Mouse (Mus musculus): ENCODE data around the gene Akr1b3.

Gene Akr1b3

DNA sequence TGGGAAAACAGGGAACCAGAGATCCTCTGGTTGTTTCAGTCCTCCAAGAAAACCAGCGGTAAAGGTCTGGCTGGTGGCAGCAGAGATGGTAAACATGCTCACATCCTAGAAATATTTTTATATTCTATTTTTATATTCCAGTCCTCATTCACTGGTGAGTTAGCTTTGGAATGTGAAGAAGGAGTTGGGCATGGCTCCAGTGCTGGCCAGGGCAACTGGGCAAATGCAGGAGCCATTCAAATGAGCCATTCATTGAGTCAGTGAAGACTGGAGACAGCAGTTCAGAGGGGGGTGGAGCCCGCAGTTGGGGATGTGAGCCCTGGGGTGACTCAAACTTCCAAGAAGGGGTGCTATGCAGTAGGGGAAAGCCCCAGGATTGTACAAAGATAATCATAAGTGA, 42.9 kb downstream of the Akr1b3 start:
- ATAC-seq (ENCODE audit: insufficient number of reproducible peaks, low FRiP score, low TSS enrichment), result no peak

DNA sequence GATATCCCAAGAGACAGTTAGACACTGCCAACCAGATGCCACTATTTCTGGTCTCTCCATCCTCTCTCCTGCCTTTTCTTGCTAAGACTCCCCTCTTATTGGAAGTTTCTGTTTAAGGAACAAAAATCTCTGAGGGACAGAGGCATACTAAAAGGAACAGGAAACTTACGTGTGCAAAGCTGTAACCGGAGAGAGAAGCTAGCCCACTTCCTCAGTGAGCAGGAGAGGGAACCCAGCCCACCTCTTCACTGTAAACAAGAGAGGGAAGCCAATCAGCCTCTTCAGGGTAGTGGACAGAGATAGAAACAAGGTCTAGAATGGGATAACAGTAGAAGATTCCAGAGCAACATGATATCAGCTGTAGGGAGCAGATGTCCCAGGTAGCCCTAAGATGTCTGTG, 44.2 kb downstream of the Akr1b3 start:
- no peak for ATAC-seq (ENCODE audit: insufficient number of reproducible peaks, low FRiP score, low TSS enrichment)

DNA sequence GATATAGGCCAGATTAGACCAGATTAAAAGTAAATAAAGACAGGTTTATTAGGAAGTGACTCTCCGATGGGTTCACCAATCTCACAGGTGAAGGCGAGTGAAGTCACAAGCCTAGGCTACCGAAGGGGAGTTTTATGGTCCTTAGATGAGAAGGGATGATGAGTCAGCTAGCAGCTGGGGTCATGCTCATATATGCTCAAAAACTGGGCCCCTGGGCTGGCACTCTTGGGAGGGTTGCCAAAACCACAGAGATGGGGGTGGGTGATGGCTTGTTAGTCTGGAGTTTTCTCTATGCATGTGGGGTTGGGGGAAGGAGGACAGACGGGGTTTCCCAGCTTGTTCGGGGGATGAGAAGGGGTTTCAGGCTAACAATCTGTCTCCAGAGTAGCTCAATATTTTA, 44.8 kb downstream of the Akr1b3 start:
- no peak for ATAC-seq (ENCODE audit: insufficient number of reproducible peaks, low FRiP score, low TSS enrichment)

DNA sequence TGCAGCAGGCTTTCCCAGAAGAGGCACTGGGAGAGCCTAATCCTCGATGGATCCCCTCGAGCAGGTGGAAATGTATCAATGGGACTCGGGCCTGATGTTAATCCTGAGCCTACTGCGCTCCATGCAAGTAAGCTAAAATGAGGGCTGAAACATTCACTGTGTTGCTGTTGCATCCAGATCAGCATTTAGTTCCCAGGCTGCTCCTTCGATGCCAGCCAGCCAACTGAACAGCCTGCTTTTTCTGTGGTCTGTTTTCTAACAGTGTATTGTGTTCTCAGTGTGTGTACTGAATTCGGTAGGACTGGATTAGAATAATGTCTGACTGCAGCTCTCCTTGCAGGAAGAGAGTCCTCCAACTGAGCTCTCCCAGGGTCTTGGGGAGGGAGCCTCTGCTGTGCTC, 46.6 kb downstream of the Akr1b3 start:
- ATAC-seq (ENCODE audit: insufficient number of reproducible peaks, low FRiP score, low TSS enrichment), result no peak; the same call in 1 of the 2 replicates

DNA sequence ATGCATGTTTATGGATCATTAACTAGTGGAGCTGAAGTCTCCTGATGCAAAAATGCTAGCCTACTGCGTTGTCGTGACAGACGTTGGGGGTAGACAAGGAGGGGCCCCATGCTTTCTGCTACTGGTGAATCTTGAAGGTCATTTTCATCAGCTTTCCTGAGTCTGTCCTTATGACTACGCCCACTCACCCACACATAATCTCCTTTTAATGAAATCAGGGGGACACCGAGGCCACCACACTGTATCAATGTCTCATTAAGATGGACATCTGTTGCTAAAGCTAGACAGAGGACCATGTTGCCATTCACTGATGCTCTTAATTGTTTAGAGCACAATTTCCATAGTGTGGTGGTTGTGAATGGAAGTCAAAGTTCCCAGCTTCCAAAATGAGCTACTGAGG, 58.7 kb downstream of the Akr1b3 start:
- ATAC-seq (ENCODE audit: insufficient number of reproducible peaks, low FRiP score, low TSS enrichment), result no peak

Measured in cerebellum, adult (tissue).